Mouse (Mus musculus): ENCODE results near the gene Cmss1.

DNA sequence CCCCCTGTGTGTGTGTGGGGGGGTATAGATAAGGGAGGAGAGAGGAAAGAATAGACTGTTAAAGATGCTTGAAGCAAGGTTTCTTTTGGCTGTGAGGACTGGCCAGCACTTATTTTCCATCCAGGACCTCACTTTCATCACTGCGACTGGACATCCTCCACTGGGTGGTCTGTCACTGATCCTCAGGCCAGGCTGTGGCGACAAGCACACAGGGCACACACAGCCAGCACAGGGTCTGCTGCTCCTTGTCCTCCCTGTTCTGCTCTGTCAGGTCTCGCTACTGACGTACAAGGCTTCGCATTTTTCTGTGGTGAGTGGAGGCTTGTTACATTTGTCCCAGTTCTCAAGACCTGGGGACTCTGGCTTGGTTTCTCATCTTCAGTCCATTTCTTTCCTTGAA, 187.3 kb downstream of the Cmss1 start:
- TF ChIP-seq GATA1 (IDR thresholded peaks at IDR 0.05; ENCODE audit: borderline replicate concordance, low read length) (no peak), FLI1 (IDR thresholded peaks at IDR 0.05; ENCODE audit: low read length) (no peak)

Data from megakaryocyte, embryonic 14.5 days (primary cell).